Mouse (Mus musculus): ENCODE results near the gene Wdr46. TPM values are rescaled to one million over a fixed set of nuclear protein-coding genes. Genes with fewer than 3 reads are reported as not detected.
A peak's percentile ranks its signal among the peaks of the same experiment; 100 is the strongest.

Wdr46 gene
- polyA plus RNA-seq, 1 experiment from 2014 or later = 25.2 TPM

DNA sequence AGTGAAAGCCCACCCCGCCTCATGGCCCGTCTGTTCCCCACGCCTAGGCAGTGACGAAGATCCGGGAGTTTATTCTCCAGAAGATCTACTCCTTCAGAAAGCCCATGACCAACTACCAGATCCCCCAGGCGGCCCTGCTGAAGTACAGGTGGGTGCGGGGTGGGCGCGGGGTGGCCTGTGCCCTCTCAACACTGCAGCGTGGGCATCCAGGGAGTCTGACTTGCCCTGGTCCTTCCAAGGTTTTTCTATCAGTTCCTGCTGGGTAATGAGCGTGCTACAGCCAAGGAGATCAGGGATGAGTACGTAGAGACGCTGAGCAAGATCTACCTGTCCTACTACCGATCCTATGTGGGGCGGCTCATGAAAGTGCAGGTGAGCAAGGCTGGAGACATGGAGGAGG lies 19.5 kb downstream of the Wdr46 start:
- no peak for DNase-seq (ENCODE audit: low spot score)

DNA sequence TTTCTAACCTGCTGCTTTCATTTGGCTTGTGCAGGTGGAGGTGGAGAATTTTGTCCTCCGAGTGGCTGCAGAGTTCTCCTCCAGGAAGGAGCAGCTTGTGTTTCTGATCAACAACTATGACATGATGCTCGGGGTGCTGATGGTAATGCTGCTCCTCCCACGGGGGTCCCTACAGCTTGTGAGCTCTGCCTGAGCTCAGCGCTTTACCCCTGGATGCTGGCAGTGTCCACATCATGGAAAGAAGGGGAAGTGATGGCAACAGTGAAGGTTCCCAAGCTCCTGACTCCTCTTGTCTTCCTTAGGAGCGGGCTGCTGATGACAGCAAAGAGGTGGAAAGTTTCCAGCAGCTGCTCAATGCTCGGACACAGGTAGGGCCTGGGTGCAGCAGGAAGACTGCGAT lies 22.4 kb downstream of the Wdr46 start:
- Histone ChIP-seq H3K27ac (replicated peaks; ENCODE audit: low read depth, low read length) (no peak overlapping the region), H3K4me1 (ENCODE audit: control insufficient read depth, insufficient read depth, low read length) (no peaks in the 10 kb centered on the region), H3K4me2 (ENCODE audit: low read depth, low read length) (no peak overlapping the region), H3K27me3 (ENCODE audit: control insufficient read depth, insufficient read depth, low read length) (no peaks in the 10 kb centered on the region), H3K9ac (replicated peaks; ENCODE audit: low read length) (no peak overlapping the region), H3K36me3 (replicated peaks; ENCODE audit: control insufficient read depth, insufficient read depth, low read depth, low read length) (peaks cover 2% of the 10 kb centered on the region; the same call in 1 of the 2 replicates), H3K4me3 (ENCODE audit: low read depth, low read length) (no peak overlapping the region), H3K9me3 (replicated peaks; ENCODE audit: control insufficient read depth, low read length) (no peaks in the 10 kb centered on the region)
- ATAC-seq (replicated peaks; ENCODE audit: insufficient number of reproducible peaks, low FRiP score, low TSS enrichment, low read depth) (no peak), DNase-seq (ENCODE audit: low spot score) (no peak)
- WGBS = 93% methylated on average over 7 of the region's 7 CpGs

More for the DNA sequence above, 19.5 kb downstream of the Wdr46 start:
- Histone ChIP-seq H3K9me3 (replicated peaks; ENCODE audit: control insufficient read depth, low read length) (no peaks in the 10 kb centered on the region), H3K36me3 (replicated peaks; ENCODE audit: control insufficient read depth, insufficient read depth, low read depth, low read length) (peaks cover 2% of the 10 kb centered on the region; the same call in 1 of the 2 replicates), H3K4me1 (ENCODE audit: control insufficient read depth, insufficient read depth, low read length) (no peaks in the 10 kb centered on the region), H3K4me3 (ENCODE audit: low read depth, low read length) (no peak overlapping the region), H3K27me3 (ENCODE audit: control insufficient read depth, insufficient read depth, low read length) (no peaks in the 10 kb centered on the region), H3K27ac (replicated peaks; ENCODE audit: low read depth, low read length) (no peak overlapping the region), H3K9ac (replicated peaks; ENCODE audit: low read length) (no peak overlapping the region), H3K4me2 (ENCODE audit: low read depth, low read length) (no peak overlapping the region)
- WGBS = 92% methylated on average over 15 of the region's 15 CpGs
- ATAC-seq (replicated peaks; ENCODE audit: insufficient number of reproducible peaks, low FRiP score, low TSS enrichment, low read depth) = no peak

DNA sequence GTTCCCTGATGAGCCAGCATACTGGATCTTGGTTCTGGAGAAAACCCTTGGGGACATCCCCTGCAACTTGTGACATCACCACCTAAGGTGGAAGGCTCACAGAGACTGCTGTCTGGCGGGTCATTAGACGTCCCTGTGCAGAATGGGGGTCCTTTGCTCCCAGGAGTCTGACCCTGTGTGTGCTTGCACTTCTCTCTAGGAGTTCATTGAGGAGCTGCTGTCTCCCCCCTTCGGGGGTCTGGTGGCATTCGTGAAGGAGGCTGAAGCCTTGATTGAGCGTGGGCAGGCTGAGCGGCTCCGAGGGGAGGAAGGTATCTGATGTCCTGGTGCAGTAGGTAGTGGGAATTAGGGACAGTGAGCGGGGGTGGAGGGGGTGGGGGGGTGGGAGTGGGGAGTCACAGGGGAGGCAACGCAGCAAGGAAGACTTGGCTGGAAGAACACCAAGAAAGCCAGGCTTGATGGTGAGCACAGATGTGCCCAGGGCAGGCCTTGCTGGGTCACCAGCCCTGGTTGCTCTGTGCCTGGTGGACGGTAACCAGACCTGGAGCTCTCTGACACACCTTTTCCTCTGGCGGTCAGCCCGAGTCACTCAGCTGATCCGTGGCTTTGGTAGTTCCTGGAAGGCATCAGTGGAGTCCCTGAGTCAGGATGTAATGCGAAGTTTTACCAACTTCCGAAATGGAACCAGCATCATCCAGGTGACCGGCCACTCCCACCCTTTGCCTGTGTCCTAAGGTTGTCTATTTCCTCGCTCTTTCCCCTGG lies 24.8 kb downstream of the Wdr46 start:
- DNase-seq (ENCODE audit: low spot score) (no peak), ATAC-seq (replicated peaks; ENCODE audit: insufficient number of reproducible peaks, low FRiP score, low TSS enrichment, low read depth) (no peak)
- Histone ChIP-seq H3K9ac (replicated peaks; ENCODE audit: low read length) (no peak overlapping the region), H3K27me3 (ENCODE audit: control insufficient read depth, insufficient read depth, low read length) (no peaks in the 10 kb centered on the region), H3K36me3 (replicated peaks; ENCODE audit: control insufficient read depth, insufficient read depth, low read depth, low read length) (no peaks in the 10 kb centered on the region), H3K4me3 (ENCODE audit: low read depth, low read length) (no peak overlapping the region), H3K27ac (replicated peaks; ENCODE audit: low read depth, low read length) (no peak overlapping the region), H3K4me2 (ENCODE audit: low read depth, low read length) (no peak overlapping the region), H3K4me1 (ENCODE audit: control insufficient read depth, insufficient read depth, low read length) (no peaks in the 10 kb centered on the region), H3K9me3 (replicated peaks; ENCODE audit: control insufficient read depth, low read length) (no peaks in the 10 kb centered on the region)
- WGBS = 87% methylated on average over 17 of the region's 17 CpGs

DNA sequence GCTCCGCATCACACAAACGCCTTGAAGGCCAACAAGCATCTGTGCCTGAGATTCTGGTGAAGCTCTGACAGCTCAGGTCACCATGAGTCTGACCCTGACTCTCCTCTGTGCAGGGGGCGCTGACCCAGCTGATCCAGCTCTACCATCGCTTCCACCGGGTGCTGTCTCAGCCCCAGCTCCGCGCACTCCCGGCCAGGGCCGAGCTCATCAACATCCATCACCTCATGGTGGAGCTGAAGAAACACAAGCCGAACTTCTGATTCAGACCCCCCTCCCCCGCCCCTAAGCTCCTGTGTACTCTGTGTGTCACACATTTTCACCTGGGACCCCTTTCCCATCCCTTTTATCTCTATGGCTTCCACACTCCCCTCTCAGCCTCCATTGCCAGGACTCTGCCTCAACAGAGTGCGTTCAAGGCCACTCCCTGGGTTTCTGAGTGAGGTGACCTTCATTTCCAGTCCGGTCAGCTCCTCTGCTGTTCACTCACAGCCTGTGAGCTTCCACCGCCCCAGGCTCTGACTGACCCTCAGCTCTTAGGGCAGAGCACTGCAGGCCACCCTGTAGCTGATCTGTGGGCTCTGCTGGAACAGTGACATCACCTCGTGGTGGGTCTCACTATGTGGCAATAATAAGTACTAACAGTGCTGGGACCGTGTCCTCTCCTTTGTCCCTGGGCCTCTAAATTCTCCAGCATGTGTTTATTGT lies 25.5 kb downstream of the Wdr46 start:
- no peak for DNase-seq (ENCODE audit: low spot score)
- no peaks in the 10 kb centered on the region for H3K9me3 ChIP-seq (replicated peaks; ENCODE audit: control insufficient read depth, low read length)
- H3K27me3 ChIP-seq (ENCODE audit: control insufficient read depth, insufficient read depth, low read length) = no peaks in the 10 kb centered on the region
- H3K4me3 ChIP-seq (ENCODE audit: low read depth, low read length) = no peak overlapping the region
- ATAC-seq (replicated peaks; ENCODE audit: insufficient number of reproducible peaks, low FRiP score, low TSS enrichment, low read depth) = no peak
- H3K4me2 ChIP-seq (ENCODE audit: low read depth, low read length) = no peak overlapping the region
- H3K9ac ChIP-seq (replicated peaks; ENCODE audit: low read length) = no peak overlapping the region
- H3K4me1 ChIP-seq (ENCODE audit: control insufficient read depth, insufficient read depth, low read length) = no peaks in the 10 kb centered on the region
- no peaks in the 10 kb centered on the region for H3K36me3 ChIP-seq (replicated peaks; ENCODE audit: control insufficient read depth, insufficient read depth, low read depth, low read length)
- H3K27ac ChIP-seq (replicated peaks; ENCODE audit: low read depth, low read length) = no peak overlapping the region
- 88% methylated on average over 16 of the region's 16 CpGs for WGBS

DNA sequence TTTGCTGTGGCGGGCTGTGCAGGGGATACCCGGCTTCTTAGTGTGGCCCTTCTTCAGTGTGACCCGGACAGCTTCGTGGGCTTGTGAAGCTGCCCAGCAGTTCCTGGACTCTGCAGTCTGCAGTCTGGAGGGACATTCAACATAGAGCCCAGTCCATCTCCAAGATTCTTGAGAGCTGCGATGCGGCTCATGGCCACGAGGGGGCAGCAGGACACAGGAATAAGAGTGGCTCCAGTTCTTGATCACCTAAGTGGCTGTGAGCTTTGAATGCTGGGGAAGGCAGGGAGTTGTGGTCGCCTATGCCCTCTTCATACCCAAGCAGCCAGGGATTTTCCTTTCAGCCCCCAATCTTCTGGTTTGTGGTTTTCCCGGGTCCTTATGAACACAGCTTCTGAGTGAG lies 28.0 kb downstream of the Wdr46 start:
- Histone ChIP-seq H3K4me2 (ENCODE audit: low read depth, low read length) (no peak overlapping the region), H3K9ac (replicated peaks; ENCODE audit: low read length) (no peak overlapping the region), H3K27ac (replicated peaks; ENCODE audit: low read depth, low read length) (no peak overlapping the region), H3K9me3 (replicated peaks; ENCODE audit: control insufficient read depth, low read length) (no peaks in the 10 kb centered on the region), H3K27me3 (ENCODE audit: control insufficient read depth, insufficient read depth, low read length) (no peaks in the 10 kb centered on the region), H3K36me3 (replicated peaks; ENCODE audit: control insufficient read depth, insufficient read depth, low read depth, low read length) (no peaks in the 10 kb centered on the region), H3K4me1 (ENCODE audit: control insufficient read depth, insufficient read depth, low read length) (no peaks in the 10 kb centered on the region), H3K4me3 (ENCODE audit: low read depth, low read length) (no peak overlapping the region)
- DNase-seq (ENCODE audit: low spot score) (peak; percentile 89), ATAC-seq (replicated peaks; ENCODE audit: insufficient number of reproducible peaks, low FRiP score, low TSS enrichment, low read depth) (peak; percentile 31; the same call in 1 of the 2 replicates)
- 4% methylated on average over 9 of the region's 9 CpGs for WGBS

DNA sequence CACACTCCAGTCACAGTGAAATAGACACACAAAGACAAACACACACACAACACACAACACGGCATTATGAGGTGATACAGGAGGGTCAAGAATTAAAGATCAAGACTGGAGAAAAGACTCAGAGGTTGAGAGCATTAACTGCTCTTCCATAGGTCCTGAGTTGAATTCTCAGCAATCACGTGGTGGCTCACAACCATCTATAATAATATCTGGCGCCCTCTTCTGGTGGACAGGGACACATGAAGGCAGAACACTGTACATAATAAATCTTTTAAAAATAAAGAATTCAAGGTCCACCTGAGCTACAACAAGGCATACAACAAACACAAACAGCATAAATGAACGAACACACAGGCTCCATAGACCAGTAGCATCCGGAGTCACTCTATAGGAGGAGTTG lies 28.5 kb downstream of the Wdr46 start:
- ATAC-seq (replicated peaks; ENCODE audit: insufficient number of reproducible peaks, low FRiP score, low TSS enrichment, low read depth) (peak; percentile 55), DNase-seq (ENCODE audit: low spot score) (peak; percentile 68)
- no peak overlapping the region for H3K9ac ChIP-seq (replicated peaks; ENCODE audit: low read length)
- no peaks in the 10 kb centered on the region for H3K27me3 ChIP-seq (ENCODE audit: control insufficient read depth, insufficient read depth, low read length)
- no peaks in the 10 kb centered on the region for H3K36me3 ChIP-seq (replicated peaks; ENCODE audit: control insufficient read depth, insufficient read depth, low read depth, low read length)
- H3K9me3 ChIP-seq (replicated peaks; ENCODE audit: control insufficient read depth, low read length) = no peaks in the 10 kb centered on the region
- H3K27ac ChIP-seq (replicated peaks; ENCODE audit: low read depth, low read length) = no peak overlapping the region
- no peak overlapping the region for H3K4me3 ChIP-seq (ENCODE audit: low read depth, low read length)
- 26% methylated on average over 5 of the region's 5 CpGs for WGBS
- no peak overlapping the region for H3K4me2 ChIP-seq (ENCODE audit: low read depth, low read length)
- H3K4me1 ChIP-seq (ENCODE audit: control insufficient read depth, insufficient read depth, low read length) = no peaks in the 10 kb centered on the region

DNA sequence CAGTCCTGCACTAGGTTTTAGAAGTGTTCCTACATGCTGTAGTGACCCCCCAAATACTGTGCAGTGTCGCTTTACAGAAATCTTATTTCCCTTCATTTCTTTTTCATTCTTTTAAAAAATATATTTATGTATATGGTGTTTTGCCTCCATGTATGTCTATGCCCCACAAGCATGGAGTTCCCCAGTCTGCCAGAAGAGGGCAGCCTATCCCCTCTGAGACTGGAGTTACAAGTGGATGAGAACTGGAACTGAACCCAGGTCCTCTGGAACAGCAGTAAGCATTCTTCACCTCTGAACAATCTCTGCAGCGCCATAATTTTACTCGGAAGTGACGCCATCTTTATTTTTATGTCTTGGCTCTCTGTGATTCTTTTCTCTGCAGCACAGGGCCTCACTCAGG lies 28.9 kb downstream of the Wdr46 start:
- DNase-seq (ENCODE audit: low spot score) (no peak), ATAC-seq (replicated peaks; ENCODE audit: insufficient number of reproducible peaks, low FRiP score, low TSS enrichment, low read depth) (no peak)
- H3K9ac ChIP-seq (replicated peaks; ENCODE audit: low read length) = no peak overlapping the region
- WGBS = 73% methylated on average over 4 of the region's 4 CpGs
- H3K4me2 ChIP-seq (ENCODE audit: low read depth, low read length) = no peak overlapping the region
- no peaks in the 10 kb centered on the region for H3K27me3 ChIP-seq (ENCODE audit: control insufficient read depth, insufficient read depth, low read length)
- no peak overlapping the region for H3K4me3 ChIP-seq (ENCODE audit: low read depth, low read length)
- no peaks in the 10 kb centered on the region for H3K9me3 ChIP-seq (replicated peaks; ENCODE audit: control insufficient read depth, low read length)
- no peaks in the 10 kb centered on the region for H3K4me1 ChIP-seq (ENCODE audit: control insufficient read depth, insufficient read depth, low read length)
- no peak overlapping the region for H3K27ac ChIP-seq (replicated peaks; ENCODE audit: low read depth, low read length)
- no peaks in the 10 kb centered on the region for H3K36me3 ChIP-seq (replicated peaks; ENCODE audit: control insufficient read depth, insufficient read depth, low read depth, low read length)

DNA sequence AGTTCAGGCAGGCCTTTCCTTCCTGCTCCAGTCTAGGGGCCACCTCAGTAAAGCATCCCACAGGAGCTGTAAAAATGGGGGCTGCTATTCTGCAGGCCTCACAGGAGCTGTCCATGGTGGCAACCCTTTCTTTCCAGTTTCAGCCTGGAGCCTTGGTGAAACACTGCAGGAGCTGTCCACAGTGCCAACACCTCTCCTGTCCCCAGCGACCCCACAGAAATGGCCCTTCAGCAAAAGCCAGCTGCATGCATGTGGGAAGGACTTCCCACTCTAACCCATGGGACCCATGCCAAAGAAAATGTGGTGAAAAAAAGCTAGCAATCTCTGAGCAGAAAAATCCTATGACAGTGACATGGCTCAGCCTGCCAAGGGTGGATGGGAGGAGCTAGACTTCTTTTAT lies 32.2 kb downstream of the Wdr46 start:
- no peak overlapping the region for H3K27ac ChIP-seq (replicated peaks; ENCODE audit: low read depth, low read length)
- no peaks in the 10 kb centered on the region for H3K4me1 ChIP-seq (ENCODE audit: control insufficient read depth, insufficient read depth, low read length)
- DNase-seq (ENCODE audit: low spot score) (peak; percentile 76), ATAC-seq (replicated peaks; ENCODE audit: insufficient number of reproducible peaks, low FRiP score, low TSS enrichment, low read depth) (no peak)
- no peaks in the 10 kb centered on the region for H3K9me3 ChIP-seq (replicated peaks; ENCODE audit: control insufficient read depth, low read length)
- no peak overlapping the region for H3K9ac ChIP-seq (replicated peaks; ENCODE audit: low read length)
- peaks cover 7% of the 10 kb centered on the region for H3K27me3 ChIP-seq (ENCODE audit: control insufficient read depth, insufficient read depth, low read length)
- no peak overlapping the region for H3K4me3 ChIP-seq (ENCODE audit: low read depth, low read length)
- no peak overlapping the region for H3K4me2 ChIP-seq (ENCODE audit: low read depth, low read length)
- H3K36me3 ChIP-seq (replicated peaks; ENCODE audit: control insufficient read depth, insufficient read depth, low read depth, low read length) = no peaks in the 10 kb centered on the region
- 4% methylated on average over 1 of the region's 1 CpGs for WGBS

All from embryonic facial prominence, embryonic 11.5 days (tissue).